Mouse (Mus musculus) yolk sac, embryonic 10.5 days (tissue): ENCODE data around the gene St8sia1.

ENCODE experiments used
- DNase-seq: peaks from one replicate; pipeline ENCODE4 v3.0.0-alpha.2; 2017; ENCODE audit warnings: low spot score

Gene St8sia1

GRCm38 (mm10) chr6:142865199-142865598 is 99.1 kb downstream of the St8sia1 start:
- DNase-seq = no peak

GRCm38 (mm10) chr6:142863881-142864280 is 100.4 kb downstream of the St8sia1 start:
- DNase-seq = no peak

- DNase-seq = no peak
Measured at GRCm38 (mm10) chr6:142862265-142862664, 102.0 kb downstream of the St8sia1 start.

- no peak for DNase-seq
Measured at GRCm38 (mm10) chr6:142860396-142860795, 103.9 kb downstream of the St8sia1 start.

GRCm38 (mm10) chr6:142859946-142860345 is 104.3 kb downstream of the St8sia1 start:
- DNase-seq = no peak

- DNase-seq = no peak
Measured at GRCm38 (mm10) chr6:142858937-142859336, 105.3 kb downstream of the St8sia1 start.

- DNase-seq = no peak
Measured at GRCm38 (mm10) chr6:142856258-142856874, 107.9 kb downstream of the St8sia1 start.

GRCm38 (mm10) chr6:142855761-142856160 is 108.5 kb downstream of the St8sia1 start:
- no peak for DNase-seq

- DNase-seq = no peak
Measured at GRCm38 (mm10) chr6:142852419-142853377, 111.6 kb downstream of the St8sia1 start.

- no peak for DNase-seq
Measured at GRCm38 (mm10) chr6:142850436-142850835, 113.8 kb downstream of the St8sia1 start.

- DNase-seq = no peak
Measured at GRCm38 (mm10) chr6:142849326-142849725, 114.9 kb downstream of the St8sia1 start.

GRCm38 (mm10) chr6:142847914-142848674 is 116.2 kb downstream of the St8sia1 start:
- DNase-seq = no peak

GRCm38 (mm10) chr6:142846855-142847254 is 117.4 kb downstream of the St8sia1 start:
- no peak for DNase-seq

- no peak for DNase-seq
Measured at GRCm38 (mm10) chr6:142845066-142845465, 119.2 kb downstream of the St8sia1 start.

- DNase-seq = no peak
Measured at GRCm38 (mm10) chr6:142844061-142844460, 120.2 kb downstream of the St8sia1 start.

GRCm38 (mm10) chr6:142838501-142838900 is 125.8 kb downstream of the St8sia1 start:
- DNase-seq = no peak

GRCm38 (mm10) chr6:142837326-142837725 is 126.9 kb downstream of the St8sia1 start:
- no peak for DNase-seq

- no peak for DNase-seq
Measured at GRCm38 (mm10) chr6:142835726-142836125, 128.5 kb downstream of the St8sia1 start.

- no peak for DNase-seq
Measured at GRCm38 (mm10) chr6:142834911-142835310, 129.3 kb downstream of the St8sia1 start.

- no peak for DNase-seq
Measured at GRCm38 (mm10) chr6:142831706-142832105, 132.5 kb downstream of the St8sia1 start.

GRCm38 (mm10) chr6:142831243-142831642 is 133.0 kb downstream of the St8sia1 start:
- DNase-seq = peak; percentile 32

GRCm38 (mm10) chr6:142830221-142830620 is 134.0 kb downstream of the St8sia1 start:
- DNase-seq = no peak
